Mouse (Mus musculus): ENCODE measurements around the gene Olfr832. TPM values are rescaled to one million over a fixed set of nuclear protein-coding genes. Genes with fewer than 3 reads are reported as not detected.
"Not testable (repeated sequence)": the region's sequence is repeated elsewhere in the genome, so short reads cannot be mapped to it uniquely, and the experiment has no call there.

Gene Olfr832
- not detected in 2 replicates for polyA plus RNA-seq (2015; fragmentation: Nextera tagmentation; extraction: Ambion mirVana)

DNA sequence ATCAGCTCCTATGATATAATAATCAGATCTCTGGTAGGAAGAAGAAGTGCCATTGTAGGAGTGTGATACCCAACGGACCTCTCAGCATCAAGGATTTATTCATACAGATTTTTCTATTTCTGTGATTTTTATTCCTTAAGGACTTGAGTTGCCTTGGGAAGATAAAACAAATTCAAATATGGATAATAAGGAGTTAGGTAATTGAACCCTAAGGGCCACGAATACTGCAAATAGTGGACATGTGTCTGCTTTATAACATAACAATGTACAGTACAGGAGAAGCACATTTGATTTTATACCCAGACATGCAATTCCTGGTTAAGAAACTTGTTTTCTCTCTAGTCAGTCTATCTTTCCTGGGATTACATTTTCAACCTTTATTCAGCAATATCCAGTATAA is at the start of gene Olfr832:
TSS of gene Olfr832 (plus strand) at position 301 of the 400 bp plus-strand sequence.
- not testable (repeated sequence) for H3K27me3 ChIP-seq (ENCODE audit: control insufficient read depth, insufficient read depth, low read depth, low read length); H3K4me1 ChIP-seq (ENCODE audit: control insufficient read depth, low read depth, low read length); H3K9ac ChIP-seq (ENCODE audit: low read depth, low read length); H3K4me3 ChIP-seq (ENCODE audit: low read depth, low read length); H3K4me2 ChIP-seq (ENCODE audit: low read depth, low read length); ATAC-seq (ENCODE audit: low read depth); H3K9me3 ChIP-seq (replicated peaks; ENCODE audit: control insufficient read depth, low read length); H3K27ac ChIP-seq (ENCODE audit: low read length); H3K36me3 ChIP-seq (ENCODE audit: control insufficient read depth, insufficient read depth)
- 60% methylated on average over 2 of the region's 2 CpGs for WGBS (ENCODE audit: insufficient replicate concordance)

DNA sequence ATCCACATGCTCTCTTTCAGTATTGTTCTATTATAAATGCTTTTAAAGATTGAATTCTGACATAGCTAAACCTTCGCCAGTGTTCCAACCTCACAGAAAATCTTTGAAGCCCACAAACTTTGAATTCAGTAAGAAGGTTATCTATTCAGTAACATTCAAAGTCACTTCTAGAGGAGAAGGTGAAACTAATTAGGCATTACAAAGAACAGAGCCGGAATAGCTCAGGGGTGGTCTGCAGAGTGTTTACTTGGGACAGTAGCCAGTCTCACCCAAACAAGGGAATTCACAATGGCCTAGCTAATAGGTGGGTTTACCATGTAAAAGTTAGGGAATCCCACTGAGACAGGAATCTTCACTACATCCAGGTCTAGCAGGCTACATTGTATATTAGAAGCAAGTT is 29.2 kb upstream of the Olfr832 start:
- H3K9ac ChIP-seq (ENCODE audit: low read depth, low read length); H3K4me2 ChIP-seq (ENCODE audit: low read depth, low read length); H3K4me3 ChIP-seq (ENCODE audit: low read depth, low read length); H3K4me1 ChIP-seq (ENCODE audit: control insufficient read depth, low read depth, low read length); H3K27ac ChIP-seq (ENCODE audit: low read length); ATAC-seq (ENCODE audit: low read depth); H3K36me3 ChIP-seq (ENCODE audit: control insufficient read depth, insufficient read depth); H3K27me3 ChIP-seq (ENCODE audit: control insufficient read depth, insufficient read depth, low read depth, low read length); H3K9me3 ChIP-seq (replicated peaks; ENCODE audit: control insufficient read depth, low read length): not testable (repeated sequence)
- 56% methylated on average over 2 of the region's 2 CpGs for WGBS (ENCODE audit: insufficient replicate concordance)

DNA sequence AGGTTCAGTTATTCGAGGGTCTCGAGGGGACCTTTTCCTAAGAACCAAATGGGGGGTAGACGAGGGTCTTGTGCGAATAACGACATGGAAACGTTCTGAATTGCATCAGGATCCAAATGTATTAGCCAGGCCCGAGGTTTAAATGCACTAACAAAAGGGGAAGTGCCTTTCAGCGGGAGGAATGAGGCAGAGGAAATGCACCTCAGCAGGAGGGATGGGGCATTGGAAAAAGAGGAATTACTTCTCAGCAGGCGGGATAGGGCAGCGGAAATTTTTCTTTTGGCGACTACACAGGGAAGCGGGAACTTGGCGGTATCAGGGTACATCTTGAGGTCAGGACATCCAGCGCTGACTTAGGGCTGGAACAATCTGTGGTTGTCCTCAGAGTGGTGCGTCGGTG is 9.0 kb upstream of the Olfr832 start:
- WGBS (ENCODE audit: insufficient replicate concordance) = 69% methylated on average over 16 of the region's 16 CpGs
- not testable (repeated sequence) for H3K9me3 ChIP-seq (replicated peaks; ENCODE audit: control insufficient read depth, low read length); H3K4me3 ChIP-seq (ENCODE audit: low read depth, low read length); H3K4me2 ChIP-seq (ENCODE audit: low read depth, low read length); H3K36me3 ChIP-seq (ENCODE audit: control insufficient read depth, insufficient read depth); H3K27ac ChIP-seq (ENCODE audit: low read length); H3K4me1 ChIP-seq (ENCODE audit: control insufficient read depth, low read depth, low read length); H3K9ac ChIP-seq (ENCODE audit: low read depth, low read length); H3K27me3 ChIP-seq (ENCODE audit: control insufficient read depth, insufficient read depth, low read depth, low read length); ATAC-seq (ENCODE audit: low read depth)

DNA sequence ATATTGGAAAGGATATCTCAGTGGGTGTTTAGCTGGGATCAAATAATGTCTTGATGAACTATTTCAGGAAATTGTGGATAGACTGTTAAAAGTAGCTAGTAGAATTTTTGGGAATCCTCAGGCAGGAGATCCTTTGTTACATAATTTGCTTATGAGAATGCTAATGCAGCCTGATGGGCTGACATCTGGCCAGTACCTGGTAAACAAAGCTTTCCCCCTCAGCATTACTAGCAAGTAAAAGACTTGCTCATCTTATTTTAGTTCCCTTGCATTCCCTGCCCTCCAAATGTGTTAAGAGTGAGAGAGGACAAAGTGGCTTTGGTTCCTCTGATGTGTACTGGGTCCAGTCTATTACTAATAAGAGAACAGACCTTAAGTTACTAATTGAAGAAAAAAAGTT is 25.1 kb downstream of the Olfr832 start:
- H3K27me3 ChIP-seq (ENCODE audit: control insufficient read depth, insufficient read depth, low read depth, low read length) = no peaks in the 10 kb centered on the region
- ATAC-seq (ENCODE audit: low read depth) = no peak
- H3K36me3 ChIP-seq (ENCODE audit: control insufficient read depth, insufficient read depth) = no peaks in the 10 kb centered on the region
- H3K9ac ChIP-seq (ENCODE audit: low read depth, low read length) = no peak overlapping the region
- H3K4me1 ChIP-seq (ENCODE audit: control insufficient read depth, low read depth, low read length) = no peaks in the 10 kb centered on the region
- H3K4me3 ChIP-seq (ENCODE audit: low read depth, low read length) = no peak overlapping the region
- no peak overlapping the region for H3K27ac ChIP-seq (ENCODE audit: low read length)
- H3K4me2 ChIP-seq (ENCODE audit: low read depth, low read length) = no peak overlapping the region
- H3K9me3 ChIP-seq (replicated peaks; ENCODE audit: control insufficient read depth, low read length) = no peaks in the 10 kb centered on the region

- H3K4me1 ChIP-seq (ENCODE audit: control insufficient read depth, low read depth, low read length) = no peaks in the 10 kb centered on the region
- no peak within 1 kb of the TSS for H3K9ac ChIP-seq (ENCODE audit: low read depth, low read length)
- H3K27me3 ChIP-seq (ENCODE audit: control insufficient read depth, insufficient read depth, low read depth, low read length) = no peaks in the 10 kb centered on the region
- H3K9me3 ChIP-seq (replicated peaks; ENCODE audit: control insufficient read depth, low read length) = no peaks in the 10 kb centered on the region
- ATAC-seq (ENCODE audit: low read depth) = no peak
- no peak within 1 kb of the TSS for H3K4me3 ChIP-seq (ENCODE audit: low read depth, low read length)
- H3K27ac ChIP-seq (ENCODE audit: low read length) = no peak within 1 kb of the TSS
- WGBS (ENCODE audit: insufficient replicate concordance) = 49% methylated on average over 3 of the region's 3 CpGs
- no peak within 1 kb of the TSS for H3K4me2 ChIP-seq (ENCODE audit: low read depth, low read length)
- no peaks in the 10 kb centered on the region for H3K36me3 ChIP-seq (ENCODE audit: control insufficient read depth, insufficient read depth)
Measured at GRCm38 (mm10) chr9:18987690-18988089, 50.8 kb downstream of the Olfr832 start, which contains the start of gene Olfr834. Olfr834 (plus strand) TSS chr9:18987990.

Other genes starting within 250 kb of the Olfr832 start
- not detected in 2 replicates for gene Olfr24, start 173.1 kb upstream of the Olfr832 start, polyA plus RNA-seq (2015; fragmentation: Nextera tagmentation; extraction: Ambion mirVana)
- not detected in 2 replicates for gene Olfr828, start 117.6 kb upstream of the Olfr832 start, polyA plus RNA-seq (2015; fragmentation: Nextera tagmentation; extraction: Ambion mirVana)
- not detected in 2 replicates for gene Olfr829, start 82.2 kb upstream of the Olfr832 start, polyA plus RNA-seq (2015; fragmentation: Nextera tagmentation; extraction: Ambion mirVana)
- not detected in 2 replicates for gene Olfr830, start 62.4 kb upstream of the Olfr832 start, polyA plus RNA-seq (2015; fragmentation: Nextera tagmentation; extraction: Ambion mirVana)
- gene Olfr834, start 50.9 kb downstream of the Olfr832 start, polyA plus RNA-seq (2015; fragmentation: Nextera tagmentation; extraction: Ambion mirVana) = not detected in 2 replicates
- gene Olfr835, start 95.6 kb downstream of the Olfr832 start, polyA plus RNA-seq (2015; fragmentation: Nextera tagmentation; extraction: Ambion mirVana) = not detected in 2 replicates
- gene Olfr836, start 183.3 kb downstream of the Olfr832 start, polyA plus RNA-seq (2015; fragmentation: Nextera tagmentation; extraction: Ambion mirVana) = not detected in 2 replicates
- not detected in 2 replicates for gene Olfr837, start 199.2 kb downstream of the Olfr832 start, polyA plus RNA-seq (2015; fragmentation: Nextera tagmentation; extraction: Ambion mirVana)
- not detected in 2 replicates for gene Olfr839-ps1, start 240.2 kb downstream of the Olfr832 start, polyA plus RNA-seq (2015; fragmentation: Nextera tagmentation; extraction: Ambion mirVana)